Mouse (Mus musculus) brain, embryonic 14.5 days (tissue): ENCODE data around the gene Arsa.

Source experiments
- CTCF ChIP-seq: fragments of 200-500 bp; IDR thresholded peaks from 2 replicates; pipeline ENCODE4 v1.5.1; 2012; ENCODE audit warnings: inconsistent platforms, mild to moderate bottlenecking, moderate library complexity, borderline replicate concordance; ENCODE audit not compliant: insufficient read depth, insufficient read length; ENCODE audit errors: extremely low read depth
- POLR2A ChIP-seq: fragments of 200-500 bp; IDR thresholded peaks from 2 replicates; pipeline ENCODE4 v1.6.1; 2012; ENCODE audit warnings: mild to moderate bottlenecking, inconsistent platforms, borderline replicate concordance; ENCODE audit not compliant: poor library complexity, insufficient read depth, insufficient read length, severe bottlenecking; ENCODE audit errors: extremely low read depth

DNA sequence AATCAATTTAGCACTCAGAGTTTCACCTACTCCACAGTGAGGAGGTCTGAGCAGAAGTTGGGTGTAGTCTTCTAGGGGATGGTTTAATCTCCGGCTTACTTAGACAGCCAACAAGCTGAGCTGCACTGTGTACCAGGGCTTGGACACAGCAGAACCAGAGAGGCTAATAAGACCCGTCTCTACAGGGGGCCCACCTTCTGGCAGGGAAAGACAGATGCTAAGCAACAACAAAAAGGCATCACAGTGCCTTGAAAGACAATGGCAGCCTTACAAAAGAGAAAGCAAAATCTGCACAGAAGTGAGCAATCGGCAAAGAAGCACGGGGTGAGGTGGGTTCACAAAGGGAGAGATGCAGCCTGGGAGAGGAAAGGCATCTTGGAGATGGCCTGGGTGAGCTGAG, 18.9 kb upstream of the Arsa start:
- no peak for TF ChIP-seq POLR2A
- TF ChIP-seq CTCF = no peak
